Mouse (Mus musculus): Measurements from ENCODE around the gene Gm20479. TPM values are rescaled to one million over a fixed set of nuclear protein-coding genes. Genes with fewer than 3 reads are reported as not detected.

Gene Gm20479
- polyA plus RNA-seq, 1 experiment from 2014 or later: 1.9 TPM

- no peaks in the 10 kb centered on the region for H3K36me3 ChIP-seq (ENCODE audit: control insufficient read depth, insufficient read depth, low read length)
- H3K4me2 ChIP-seq (replicated peaks; ENCODE audit: low read depth, low read length): peak overlapping the region; percentile 83; the same call in 1 of the 2 replicates
- no peaks in the 10 kb centered on the region for H3K9me3 ChIP-seq (ENCODE audit: control insufficient read depth, low read depth, low read length)
- no peak for ATAC-seq (ENCODE audit: insufficient number of reproducible peaks, insufficient read depth, low FRiP score, low read depth)
- H3K4me1 ChIP-seq (ENCODE audit: control insufficient read depth, insufficient read depth, low read length): peaks cover 29% of the 10 kb centered on the region; the same call in 1 of the 2 replicates
- H3K27me3 ChIP-seq (ENCODE audit: control insufficient read depth, insufficient read depth, low read length): peaks cover 3% of the 10 kb centered on the region; the same call in 1 of the 2 replicates
- 0 out of 2 replicates have a peak overlapping the region, but pooled peaks have one; percentile 40 for H3K27ac ChIP-seq (ENCODE audit: low read length)
- no peak overlapping the region for H3K9ac ChIP-seq (replicated peaks; ENCODE audit: low read depth, low read length)
- 41% methylated on average over 15 of the region's 15 CpGs for WGBS
- H3K4me3 ChIP-seq (ENCODE audit: low read depth, low read length): peak overlapping the region; percentile 79; the same call in 1 of the 2 replicates
Measured at GRCm38 (mm10) chr7:27335011-27335720, 22.1 kb downstream of the Gm20479 start.

- ATAC-seq (ENCODE audit: insufficient number of reproducible peaks, insufficient read depth, low FRiP score, low read depth): no peak
- Histone ChIP-seq H3K27me3 (ENCODE audit: control insufficient read depth, insufficient read depth, low read length) (peaks cover 3% of the 10 kb centered on the region; the same call in 1 of the 2 replicates), H3K36me3 (ENCODE audit: control insufficient read depth, insufficient read depth, low read length) (no peaks in the 10 kb centered on the region), H3K4me2 (replicated peaks; ENCODE audit: low read depth, low read length) (peak overlapping the region; percentile 83), H3K9ac (replicated peaks; ENCODE audit: low read depth, low read length) (no peak overlapping the region), H3K4me1 (ENCODE audit: control insufficient read depth, insufficient read depth, low read length) (peaks cover 36% of the 10 kb centered on the region; the same call in 1 of the 2 replicates), H3K27ac (ENCODE audit: low read length) (0 out of 2 replicates have a peak overlapping the region, but pooled peaks have one; percentile 40), H3K9me3 (ENCODE audit: control insufficient read depth, low read depth, low read length) (no peaks in the 10 kb centered on the region), H3K4me3 (ENCODE audit: low read depth, low read length) (peak overlapping the region; percentile 79)
- 9% methylated on average over 32 of the region's 32 CpGs for WGBS
Measured at GRCm38 (mm10) chr7:27334405-27334911, 22.8 kb downstream of the Gm20479 start.

- Histone ChIP-seq H3K4me2 (replicated peaks; ENCODE audit: low read depth, low read length) (peak overlapping the region; percentile 83), H3K4me3 (ENCODE audit: low read depth, low read length) (peak overlapping the region; percentile 79), H3K27ac (ENCODE audit: low read length) (peak overlapping the region; percentile 98), H3K36me3 (ENCODE audit: control insufficient read depth, insufficient read depth, low read length) (0 out of 2 replicates have a peak, but pooled peaks cover 2% of the 10 kb centered on the region), H3K9me3 (ENCODE audit: control insufficient read depth, low read depth, low read length) (no peaks in the 10 kb centered on the region), H3K9ac (replicated peaks; ENCODE audit: low read depth, low read length) (peak overlapping the region; percentile 93), H3K4me1 (ENCODE audit: control insufficient read depth, insufficient read depth, low read length) (peaks cover 40% of the 10 kb centered on the region), H3K27me3 (ENCODE audit: control insufficient read depth, insufficient read depth, low read length) (peaks cover 3% of the 10 kb centered on the region; the same call in 1 of the 2 replicates)
- ATAC-seq (ENCODE audit: insufficient number of reproducible peaks, insufficient read depth, low FRiP score, low read depth): no peak
- 1% methylated on average over 58 of the region's 77 CpGs for WGBS
Measured at GRCm38 (mm10) chr7:27333316-27333941, 23.8 kb downstream of the Gm20479 start.

GRCm38 (mm10) chr7:27332353-27333199, 24.6 kb downstream of the Gm20479 start:
- under 1% methylated on average over 39 of the region's 39 CpGs for WGBS
- peak; percentile 12 for ATAC-seq (ENCODE audit: insufficient number of reproducible peaks, insufficient read depth, low FRiP score, low read depth)
- Histone ChIP-seq H3K27ac (ENCODE audit: low read length) (peak overlapping the region; percentile 98), H3K9ac (replicated peaks; ENCODE audit: low read depth, low read length) (peak overlapping the region; percentile 93), H3K27me3 (ENCODE audit: control insufficient read depth, insufficient read depth, low read length) (no peaks in the 10 kb centered on the region), H3K36me3 (ENCODE audit: control insufficient read depth, insufficient read depth, low read length) (peaks cover 10% of the 10 kb centered on the region; the same call in 1 of the 2 replicates), H3K9me3 (ENCODE audit: control insufficient read depth, low read depth, low read length) (no peaks in the 10 kb centered on the region), H3K4me3 (ENCODE audit: low read depth, low read length) (peak overlapping the region; percentile 79), H3K4me1 (ENCODE audit: control insufficient read depth, insufficient read depth, low read length) (peaks cover 40% of the 10 kb centered on the region), H3K4me2 (replicated peaks; ENCODE audit: low read depth, low read length) (peak overlapping the region; percentile 83)

GRCm38 (mm10) chr7:27331854-27332253, 25.4 kb downstream of the Gm20479 start:
- H3K27me3 ChIP-seq (ENCODE audit: control insufficient read depth, insufficient read depth, low read length): no peaks in the 10 kb centered on the region

GRCm38 (mm10) chr7:27331541-27331851, 25.7 kb downstream of the Gm20479 start:
- H3K4me1 ChIP-seq (ENCODE audit: control insufficient read depth, insufficient read depth, low read length): peaks cover 36% of the 10 kb centered on the region
- H3K4me3 ChIP-seq (ENCODE audit: low read depth, low read length): peak overlapping the region; percentile 79
- WGBS: 2% methylated on average over 8 of the region's 8 CpGs
- peak overlapping the region; percentile 98 for H3K27ac ChIP-seq (ENCODE audit: low read length)
- peaks cover 19% of the 10 kb centered on the region; the same call in 1 of the 2 replicates for H3K36me3 ChIP-seq (ENCODE audit: control insufficient read depth, insufficient read depth, low read length)
- no peaks in the 10 kb centered on the region for H3K9me3 ChIP-seq (ENCODE audit: control insufficient read depth, low read depth, low read length)
- H3K27me3 ChIP-seq (ENCODE audit: control insufficient read depth, insufficient read depth, low read length): no peaks in the 10 kb centered on the region
- H3K9ac ChIP-seq (replicated peaks; ENCODE audit: low read depth, low read length): peak overlapping the region; percentile 93; the same call in 1 of the 2 replicates
- H3K4me2 ChIP-seq (replicated peaks; ENCODE audit: low read depth, low read length): peak overlapping the region; percentile 83
- no peak; the same call in 1 of the 2 replicates for ATAC-seq (ENCODE audit: insufficient number of reproducible peaks, insufficient read depth, low FRiP score, low read depth)

More at GRCm38 (mm10) chr7:27331854-27332253, 25.4 kb downstream of the Gm20479 start:
- peak overlapping the region; percentile 93 for H3K9ac ChIP-seq (replicated peaks; ENCODE audit: low read depth, low read length)
- H3K27ac ChIP-seq (ENCODE audit: low read length): peak overlapping the region; percentile 98
- peak overlapping the region; percentile 83 for H3K4me2 ChIP-seq (replicated peaks; ENCODE audit: low read depth, low read length)
- peaks cover 35% of the 10 kb centered on the region for H3K4me1 ChIP-seq (ENCODE audit: control insufficient read depth, insufficient read depth, low read length)
- H3K9me3 ChIP-seq (ENCODE audit: control insufficient read depth, low read depth, low read length): no peaks in the 10 kb centered on the region
- WGBS: 2% methylated on average over 8 of the region's 8 CpGs
- no peak for ATAC-seq (ENCODE audit: insufficient number of reproducible peaks, insufficient read depth, low FRiP score, low read depth)
- H3K4me3 ChIP-seq (ENCODE audit: low read depth, low read length): peak overlapping the region; percentile 79
- H3K36me3 ChIP-seq (ENCODE audit: control insufficient read depth, insufficient read depth, low read length): peaks cover 17% of the 10 kb centered on the region; the same call in 1 of the 2 replicates

GRCm38 (mm10) chr7:27330709-27331540, 26.3 kb downstream of the Gm20479 start:
- Histone ChIP-seq H3K27ac (ENCODE audit: low read length) (peak overlapping the region; percentile 98), H3K36me3 (ENCODE audit: control insufficient read depth, insufficient read depth, low read length) (peaks cover 24% of the 10 kb centered on the region; the same call in 1 of the 2 replicates), H3K9ac (replicated peaks; ENCODE audit: low read depth, low read length) (peak overlapping the region; percentile 93; the same call in 1 of the 2 replicates), H3K9me3 (ENCODE audit: control insufficient read depth, low read depth, low read length) (no peaks in the 10 kb centered on the region), H3K4me1 (ENCODE audit: control insufficient read depth, insufficient read depth, low read length) (peaks cover 40% of the 10 kb centered on the region), H3K27me3 (ENCODE audit: control insufficient read depth, insufficient read depth, low read length) (0 out of 2 replicates have a peak, but pooled peaks cover 4% of the 10 kb centered on the region), H3K4me2 (replicated peaks; ENCODE audit: low read depth, low read length) (peak overlapping the region; percentile 83), H3K4me3 (ENCODE audit: low read depth, low read length) (peak overlapping the region; percentile 79)
- ATAC-seq (ENCODE audit: insufficient number of reproducible peaks, insufficient read depth, low FRiP score, low read depth): peak; percentile 70
- 1% methylated on average over 39 of the region's 39 CpGs for WGBS

Measured in stomach, embryonic 14.5 days (tissue).